Mouse (Mus musculus) midbrain, embryonic 14.5 days (tissue): Measurements from ENCODE around the gene Gm4869. TPM values are rescaled to one million over a fixed set of nuclear protein-coding genes. Genes with fewer than 3 reads are reported as not detected.
A peak's percentile ranks its signal among the peaks of the same experiment; 100 is the strongest.

Experiments
- ATAC-seq: fragments of 200-750 bp; cut with Nextera tagmentation; 2 replicates; pipeline ENCODE4 v1.8.0; 2017; ENCODE audit warnings: moderate number of reproducible peaks, moderate library complexity; ENCODE audit not compliant: low FRiP score, low TSS enrichment
- DNase-seq: peaks from one replicate; pipeline ENCODE4 v3.0.0-alpha.2; 2015
- H3K27ac ChIP-seq: fragments of 300-500 bp; sonication (generic); replicated peaks from 2 replicates; pipeline ENCODE4 v1.5.1; 2014; ENCODE audit warnings: mild to moderate bottlenecking, low read depth, low read length, moderate library complexity
- H3K27me3 ChIP-seq: fragments of 300-500 bp; sonication (generic); 2 replicates; pipeline ENCODE4 v1.6.1; 2014; ENCODE audit warnings: low read length, control low read depth, mixed read lengths; ENCODE audit not compliant: control insufficient read depth, insufficient read depth
- H3K36me3 ChIP-seq: fragments of 300-500 bp; sonication (generic); 2 replicates; pipeline ENCODE4 v1.6.1; 2014; ENCODE audit warnings: low read length, control low read depth; ENCODE audit not compliant: control insufficient read depth, insufficient read depth
- H3K4me1 ChIP-seq: fragments of 300-500 bp; sonication (generic); 2 replicates; pipeline ENCODE4 v1.6.1; 2014; ENCODE audit warnings: mild to moderate bottlenecking, antibody characterized with exemption, low read length, control low read depth; ENCODE audit not compliant: control insufficient read depth, insufficient read depth
- H3K4me2 ChIP-seq: fragments of 300-500 bp; sonication (generic); 2 replicates; pipeline ENCODE4 v1.6.1; 2014; ENCODE audit warnings: mild to moderate bottlenecking, low read length, moderate library complexity
- H3K4me3 ChIP-seq: fragments of 300-500 bp; sonication (generic); replicated peaks from 2 replicates; pipeline ENCODE4 v1.5.1; 2014; ENCODE audit warnings: low read depth, low read length
- H3K9ac ChIP-seq: fragments of 300-500 bp; sonication (generic); replicated peaks from 2 replicates; pipeline ENCODE4 v1.6.1; 2014; ENCODE audit warnings: mild to moderate bottlenecking, low read length, moderate library complexity
- H3K9me3 ChIP-seq: fragments of 300-500 bp; sonication (generic); 2 replicates; pipeline ENCODE4 v1.6.1; 2016; ENCODE audit warnings: low read length, control low read depth, mixed read lengths; ENCODE audit not compliant: control insufficient read depth
- WGBS: fragments of 180-500 bp; shearing (Covaris S2); extraction: QIAGEN DNeasy Blood & Tissue Kit; methylation state at CpG from one replicate; pipeline ENCODE4 v1.1.7; 2014; 5-methylcytosine and 5-hydroxymethylcytosine counted together
- polyA plus RNA-seq: library from polyadenylated mRNA; unstranded; fragments of >200 nt; fragmentation: Nextera tagmentation; extraction: Ambion mirVana; gene quantifications from 2 replicates; pipeline ENCODE4 v1.2.1, GENCODE M21; 2014

Gene Gm4869
- polyA plus RNA-seq, 1 experiment from 2014 or later = not detected

- WGBS = 53% methylated on average over 9 of the region's 9 CpGs
- DNase-seq (no peak), ATAC-seq (no peak)
- Histone ChIP-seq H3K36me3 (no peaks in the 10 kb centered on the region), H3K27ac (no peak overlapping the region), H3K9me3 (no peaks in the 10 kb centered on the region), H3K9ac (no peak overlapping the region), H3K4me2 (no peak overlapping the region), H3K4me3 (no peak overlapping the region), H3K27me3 (no peaks in the 10 kb centered on the region), H3K4me1 (peaks cover 30% of the 10 kb centered on the region)
Observed at GRCm38 (mm10) chr5:140509204-140509603, 63.8 kb downstream of the Gm4869 start.

- 56% methylated on average over 27 of the region's 27 CpGs for WGBS
- Histone ChIP-seq H3K27ac (no peak overlapping the region), H3K9ac (no peak overlapping the region), H3K4me1 (peaks cover 30% of the 10 kb centered on the region), H3K36me3 (no peaks in the 10 kb centered on the region), H3K27me3 (no peaks in the 10 kb centered on the region), H3K4me2 (peak overlapping the region; percentile 8; the same call in 1 of the 2 replicates), H3K9me3 (no peaks in the 10 kb centered on the region), H3K4me3 (no peak overlapping the region)
- DNase-seq = no peak
- ATAC-seq = no peak
Observed at GRCm38 (mm10) chr5:140510012-140511000, 64.9 kb downstream of the Gm4869 start.

- H3K9ac ChIP-seq = no peak overlapping the region
- H3K4me1 ChIP-seq = peaks cover 16% of the 10 kb centered on the region
- H3K27me3 ChIP-seq = no peaks in the 10 kb centered on the region
- ATAC-seq (no peak), DNase-seq (no peak)
- no peak overlapping the region for H3K27ac ChIP-seq
- 73% methylated on average over 8 of the region's 8 CpGs for WGBS
- H3K36me3 ChIP-seq = no peaks in the 10 kb centered on the region
- H3K4me3 ChIP-seq = no peak overlapping the region
- no peak overlapping the region for H3K4me2 ChIP-seq
- no peaks in the 10 kb centered on the region for H3K9me3 ChIP-seq
Observed at GRCm38 (mm10) chr5:140513921-140514320, 68.5 kb downstream of the Gm4869 start.

GRCm38 (mm10) chr5:140514799-140515486 lies 69.5 kb downstream of the Gm4869 start:
- Histone ChIP-seq H3K27me3 (no peaks in the 10 kb centered on the region), H3K9ac (no peak overlapping the region), H3K4me2 (no peak overlapping the region), H3K4me3 (no peak overlapping the region), H3K36me3 (no peaks in the 10 kb centered on the region), H3K9me3 (no peaks in the 10 kb centered on the region), H3K4me1 (peaks cover 7% of the 10 kb centered on the region), H3K27ac (no peak overlapping the region)
- ATAC-seq = no peak
- no peak for DNase-seq
- 63% methylated on average over 7 of the region's 7 CpGs for WGBS

- H3K4me1 ChIP-seq = no peaks in the 10 kb centered on the region
- no peak for ATAC-seq
- H3K27me3 ChIP-seq = no peaks in the 10 kb centered on the region
- no peak overlapping the region for H3K4me2 ChIP-seq
- no peak overlapping the region for H3K9ac ChIP-seq
- no peak overlapping the region for H3K4me3 ChIP-seq
- DNase-seq = no peak
- no peaks in the 10 kb centered on the region for H3K9me3 ChIP-seq
- H3K36me3 ChIP-seq = no peaks in the 10 kb centered on the region
- H3K27ac ChIP-seq = no peak overlapping the region
- 92% methylated on average over 21 of the region's 21 CpGs for WGBS
Observed at GRCm38 (mm10) chr5:140517159-140517920, 71.9 kb downstream of the Gm4869 start.

GRCm38 (mm10) chr5:140517921-140518230 lies 72.4 kb downstream of the Gm4869 start:
- WGBS = 89% methylated on average over 4 of the region's 4 CpGs
- Histone ChIP-seq H3K4me1 (no peaks in the 10 kb centered on the region), H3K4me3 (no peak overlapping the region), H3K4me2 (no peak overlapping the region), H3K9me3 (no peaks in the 10 kb centered on the region), H3K9ac (no peak overlapping the region), H3K36me3 (no peaks in the 10 kb centered on the region), H3K27me3 (no peaks in the 10 kb centered on the region), H3K27ac (no peak overlapping the region)
- DNase-seq (no peak), ATAC-seq (no peak)

GRCm38 (mm10) chr5:140521196-140521595 lies 75.8 kb downstream of the Gm4869 start:
- no peak for DNase-seq
- no peak for ATAC-seq
- Histone ChIP-seq H3K4me3 (no peak overlapping the region), H3K9me3 (peaks cover 4% of the 10 kb centered on the region; the same call in 1 of the 2 replicates), H3K4me1 (no peaks in the 10 kb centered on the region), H3K27me3 (no peaks in the 10 kb centered on the region), H3K36me3 (peaks cover 22% of the 10 kb centered on the region), H3K4me2 (no peak overlapping the region), H3K27ac (no peak overlapping the region), H3K9ac (no peak overlapping the region)
- 93% methylated on average over 1 of the region's 1 CpGs for WGBS

GRCm38 (mm10) chr5:140526754-140527153 lies 81.3 kb downstream of the Gm4869 start:
- DNase-seq (peak; percentile 51), ATAC-seq (no peak)
- whole genome bisulfite sequencing = 46% methylated on average over 2 of the region's 2 CpGs
- H3K27me3 ChIP-seq = no peaks in the 10 kb centered on the region
- no peak overlapping the region for H3K9ac ChIP-seq
- H3K4me2 ChIP-seq = no peak overlapping the region
- peaks cover 4% of the 10 kb centered on the region; the same call in 1 of the 2 replicates for H3K9me3 ChIP-seq
- H3K36me3 ChIP-seq = peaks cover 29% of the 10 kb centered on the region
- no peak overlapping the region for H3K4me3 ChIP-seq
- H3K4me1 ChIP-seq = no peaks in the 10 kb centered on the region
- H3K27ac ChIP-seq = no peak overlapping the region
